Mouse (Mus musculus) retina, embryonic 14.5 days (tissue): Measurements from ENCODE around the gene Mt2.
"Not testable (repeated sequence)": the region's sequence is repeated elsewhere in the genome, so short reads cannot be mapped to it uniquely, and the experiment has no call there.

ENCODE experiments used
- DNase-seq: peaks from one replicate; pipeline ENCODE4 v3.0.0-alpha.2; 2015; ENCODE audit warnings: low spot score

The Mt2 gene

GRCm38 (mm10) chr8:94172075-94172808 lies at the start of gene Mt2:
Gene Mt2, plus strand, starts transcription at chr8:94172664.
- peak; percentile 51 for DNase-seq

- DNase-seq: no peak
These were observed 49.6 kb upstream of the Mt2 start for GRCm38 (mm10) chr8:94122711-94123468.

GRCm38 (mm10) chr8:94127711-94128110 lies 44.8 kb upstream of the Mt2 start:
- no peak for DNase-seq

GRCm38 (mm10) chr8:94129133-94129789 lies 43.2 kb upstream of the Mt2 start:
- DNase-seq: no peak

GRCm38 (mm10) chr8:94130126-94130525 lies 42.3 kb upstream of the Mt2 start:
- DNase-seq: no peak

GRCm38 (mm10) chr8:94132096-94132495 lies 40.4 kb upstream of the Mt2 start:
- no peak for DNase-seq

GRCm38 (mm10) chr8:94134601-94135000 lies 37.9 kb upstream of the Mt2 start:
- not testable (repeated sequence) for DNase-seq

GRCm38 (mm10) chr8:94135556-94135955 lies 36.9 kb upstream of the Mt2 start:
- no peak for DNase-seq

GRCm38 (mm10) chr8:94136192-94136591 lies 36.3 kb upstream of the Mt2 start:
- DNase-seq: no peak

- no peak for DNase-seq
These were observed 35.5 kb upstream of the Mt2 start, which contains the start of gene Mt4 for GRCm38 (mm10) chr8:94136933-94137332. Gene Mt4, plus strand, starts transcription at chr8:94137197.

GRCm38 (mm10) chr8:94140266-94140795 lies 32.1 kb upstream of the Mt2 start:
- no peak for DNase-seq

- DNase-seq: no peak
These were observed 24.2 kb upstream of the Mt2 start for GRCm38 (mm10) chr8:94148236-94148635.

GRCm38 (mm10) chr8:94150925-94151324 lies 21.5 kb upstream of the Mt2 start:
- DNase-seq: no peak

- DNase-seq: peak; percentile 77
These were observed 19.8 kb upstream of the Mt2 start, which contains the start of gene Mt3 for GRCm38 (mm10) chr8:94152513-94153300. Gene Mt3, plus strand, starts transcription at chr8:94152607.

- no peak for DNase-seq
These were observed 19.0 kb upstream of the Mt2 start for GRCm38 (mm10) chr8:94153451-94153850.

- DNase-seq: no peak
These were observed 17.9 kb upstream of the Mt2 start for GRCm38 (mm10) chr8:94154537-94154936.

GRCm38 (mm10) chr8:94156092-94156491 lies 16.4 kb upstream of the Mt2 start:
- no peak for DNase-seq

- DNase-seq: not testable (repeated sequence)
These were observed 6.7 kb upstream of the Mt2 start for GRCm38 (mm10) chr8:94165772-94166171.

GRCm38 (mm10) chr8:94167244-94167643 lies 5.2 kb upstream of the Mt2 start:
- peak; percentile 96 for DNase-seq

GRCm38 (mm10) chr8:94169547-94169946 lies 2.9 kb upstream of the Mt2 start:
- no peak for DNase-seq

- no peak for DNase-seq
These were observed 1.1 kb upstream of the Mt2 start for GRCm38 (mm10) chr8:94171321-94171755.
